Mouse (Mus musculus) heart, embryonic 12.5 days (tissue): ENCODE measurements at regions not wholly inside any gene's neighbourhood (a gene's known extent, or its start where the extent isn't known, plus 50 kb on each side); places are given as distances from the start of the nearest gene placed in this dataset. TPM values are rescaled to one million over a fixed set of nuclear protein-coding genes. Genes with fewer than 3 reads are reported as not detected.

Experiments
- ATAC-seq: fragments of 200-750 bp; cut with Nextera tagmentation; 2 replicates; pipeline ENCODE4 v1.8.0; 2017; ENCODE audit warnings: moderate TSS enrichment, moderate library complexity; ENCODE audit not compliant: insufficient number of reproducible peaks, low FRiP score
- H3K27ac ChIP-seq: fragments of 300-500 bp; sonication (generic); 2 replicates; pipeline ENCODE4 v1.5.1; 2016; ENCODE audit warnings: mild to moderate bottlenecking, moderate library complexity; ENCODE audit not compliant: poor library complexity, severe bottlenecking
- H3K27me3 ChIP-seq: fragments of 300-500 bp; sonication (generic); replicated peaks from 2 replicates; pipeline ENCODE4 v1.6.1; 2016; ENCODE audit warnings: mild to moderate bottlenecking, moderate library complexity
- H3K36me3 ChIP-seq: fragments of 300-500 bp; sonication (generic); 2 replicates; pipeline ENCODE4 v1.6.1; 2016; ENCODE audit warnings: mild to moderate bottlenecking, moderate library complexity
- H3K4me1 ChIP-seq: fragments of 300-500 bp; sonication (generic); replicated peaks from 2 replicates; pipeline ENCODE4 v1.6.1; 2016; ENCODE audit warnings: mild to moderate bottlenecking
- H3K4me2 ChIP-seq: fragments of 300-500 bp; sonication (generic); 2 replicates; pipeline ENCODE4 v1.6.1; 2016; ENCODE audit warnings: mild to moderate bottlenecking, moderate library complexity
- H3K4me3 ChIP-seq: fragments of 300-500 bp; sonication (generic); 2 replicates; pipeline ENCODE4 v1.5.1; 2016; ENCODE audit warnings: mild to moderate bottlenecking
- H3K9ac ChIP-seq: fragments of 300-500 bp; sonication (generic); 2 replicates; pipeline ENCODE4 v1.6.1; 2016; ENCODE audit warnings: mild to moderate bottlenecking, moderate library complexity
- H3K9me3 ChIP-seq: fragments of 300-500 bp; sonication (generic); replicated peaks from 2 replicates; pipeline ENCODE4 v1.6.1; 2016; ENCODE audit warnings: mild to moderate bottlenecking, moderate library complexity
- WGBS: fragments of 180-500 bp; shearing (Covaris S2); methylation state at CpG from one replicate; pipeline ENCODE4 v1.1.7; 2016; 5-methylcytosine and 5-hydroxymethylcytosine counted together
- microRNA-seq: library from miRNA; unstranded; fragments of <30 nt; microRNA quantifications from one replicate; pipeline ENCODE4, GENCODE M21; 2017

DNA sequence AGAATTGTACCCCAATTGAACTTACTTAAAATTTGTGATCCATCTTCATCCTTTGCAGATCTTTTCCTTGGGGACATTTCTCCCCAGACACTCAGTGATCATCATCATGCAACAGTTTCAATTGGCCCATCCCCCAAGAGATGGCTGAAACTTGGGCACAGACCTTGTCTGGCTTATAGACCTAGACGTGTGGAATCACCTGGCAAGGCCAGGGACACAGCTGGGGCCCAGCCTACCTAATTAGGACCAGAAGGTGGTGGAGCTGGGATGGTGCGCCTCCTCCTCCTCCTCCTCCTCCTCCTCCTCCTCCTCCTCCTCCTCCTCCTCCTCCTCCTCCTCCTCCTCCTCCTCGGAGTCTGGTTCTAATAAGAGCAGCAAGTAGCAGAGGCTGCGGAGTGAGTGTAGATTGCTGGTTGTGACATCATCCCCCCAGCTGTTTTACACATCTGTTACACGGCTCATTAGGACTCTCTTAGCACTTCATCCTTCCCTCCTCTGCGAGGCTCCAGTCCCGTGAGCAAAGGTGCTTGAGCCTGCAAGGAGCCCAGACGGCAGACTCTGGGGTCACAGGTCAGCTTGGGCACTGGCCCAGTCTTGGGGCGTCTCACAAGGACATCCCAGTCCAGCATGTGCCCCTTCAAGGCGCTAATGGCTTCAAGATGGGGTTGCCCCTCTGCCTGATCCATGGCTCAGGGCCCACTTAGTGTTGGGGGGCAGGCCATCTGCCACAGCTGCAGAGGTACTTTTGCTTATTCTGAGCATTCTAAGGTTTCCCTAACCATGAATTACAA, 58.9 kb upstream of the Smim23 start:
- WGBS = 45% methylated on average over 9 of the region's 10 CpGs
- Histone ChIP-seq H3K27ac (no peak overlapping the region), H3K4me1 (no peaks in the 10 kb centered on the region), H3K9me3 (0 out of 2 replicates have a peak, but pooled peaks cover 4% of the 10 kb centered on the region), H3K9ac (no peak overlapping the region), H3K4me3 (no peak overlapping the region), H3K27me3 (peaks cover 7% of the 10 kb centered on the region; the same call in 1 of the 2 replicates), H3K36me3 (no peaks in the 10 kb centered on the region), H3K4me2 (no peak overlapping the region)
- no peak for ATAC-seq

DNA sequence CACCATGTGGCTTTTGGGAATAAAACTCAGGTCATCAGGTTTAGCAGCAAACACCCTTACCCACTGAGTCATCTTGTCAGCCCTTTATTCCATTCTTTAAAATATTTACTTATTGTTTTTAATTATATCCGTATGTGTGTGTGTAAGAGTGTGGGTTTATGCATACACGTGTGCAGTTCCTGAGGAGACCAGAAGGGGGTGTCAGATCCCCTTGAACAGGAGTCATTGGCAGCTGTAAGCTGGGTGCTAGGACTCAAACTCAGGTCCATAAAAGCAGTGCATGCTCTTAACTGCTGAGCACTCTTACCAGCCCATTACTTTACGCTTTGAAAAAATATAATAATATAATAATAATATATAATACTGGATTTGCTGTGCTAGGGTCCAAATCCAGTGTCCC, 54.6 kb upstream of the Smim23 start:
- peaks cover 7% of the 10 kb centered on the region; the same call in 1 of the 2 replicates for H3K27me3 ChIP-seq
- no peak overlapping the region for H3K9ac ChIP-seq
- 0 out of 2 replicates have a peak, but pooled peaks cover 4% of the 10 kb centered on the region for H3K9me3 ChIP-seq
- 91% methylated on average over 3 of the region's 3 CpGs for WGBS
- no peak overlapping the region for H3K4me2 ChIP-seq
- H3K27ac ChIP-seq = no peak overlapping the region
- H3K4me1 ChIP-seq = no peaks in the 10 kb centered on the region
- H3K36me3 ChIP-seq = no peaks in the 10 kb centered on the region
- H3K4me3 ChIP-seq = no peak overlapping the region
- no peak for ATAC-seq

Small RNA genes in the stretch of these regions (microRNA-seq; reads per million reads assigned to microRNA genes)
- not detected for gene Gm26052
